Mouse (Mus musculus) ES-Bruce4 (cell line): ENCODE measurements around the gene Crabp2. TPM values are rescaled to one million over a fixed set of nuclear protein-coding genes. Genes with fewer than 3 reads are reported as not detected.

ENCODE experiments used
- H3K27ac ChIP-seq: 2 replicates; pipeline ENCODE4 v1.5.1; 2012; ENCODE audit warnings: low read length, inconsistent platforms; ENCODE audit not compliant: insufficient read depth
- H3K27me3 ChIP-seq: 2 replicates; pipeline ENCODE4 v1.6.1; 2012; ENCODE audit warnings: mild to moderate bottlenecking, low read length, inconsistent platforms; ENCODE audit not compliant: control insufficient read depth, poor library complexity, insufficient read depth, severe bottlenecking
- H3K36me3 ChIP-seq: 2 replicates; pipeline ENCODE4 v1.6.1; 2012; ENCODE audit warnings: inconsistent platforms, mild to moderate bottlenecking, low read length, moderate library complexity; ENCODE audit not compliant: control insufficient read depth, poor library complexity, insufficient read depth, severe bottlenecking
- H3K4me1 ChIP-seq: one replicate; pipeline ENCODE4 v1.8.1; 2011; ENCODE audit warnings: low read length; ENCODE audit not compliant: control insufficient read depth, insufficient read depth
- H3K4me3 ChIP-seq: 2 replicates; pipeline ENCODE4 v1.5.1; 2011; ENCODE audit warnings: low read depth, mild to moderate bottlenecking, low read length
- H3K9ac ChIP-seq: 2 replicates; pipeline ENCODE4 v1.6.1; 2012; ENCODE audit warnings: low read depth, mild to moderate bottlenecking, inconsistent platforms; ENCODE audit not compliant: poor library complexity, severe bottlenecking
- H3K9me3 ChIP-seq: replicated peaks from 2 replicates; pipeline ENCODE4 v1.6.1; 2012; ENCODE audit warnings: mild to moderate bottlenecking, low read length, inconsistent platforms; ENCODE audit not compliant: control insufficient read depth, poor library complexity, insufficient read depth, severe bottlenecking
- CTCF ChIP-seq: IDR thresholded peaks from one replicate; pipeline ENCODE4 v1.8.1; 2011; ENCODE audit warnings: low read depth, low read length
- EP300 ChIP-seq: IDR thresholded peaks from 2 replicates; pipeline ENCODE4 v1.6.1; 2011; ENCODE audit warnings: low read depth, low read length; ENCODE audit not compliant: insufficient read depth
- POLR2A ChIP-seq: IDR thresholded peaks from one replicate; pipeline ENCODE4 v1.8.1; 2011; ENCODE audit warnings: low read length; ENCODE audit not compliant: insufficient read depth
- polyA plus RNA-seq: library from polyadenylated mRNA; stranded (reverse); fragments of >200 nt; gene quantifications from 2 replicates; pipeline ENCODE4 v1.2.4, GENCODE M21; 2011; ENCODE audit warnings: low read depth; ENCODE audit not compliant: missing spikeins, insufficient read depth, insufficient read length

The Crabp2 gene
- polyA plus RNA-seq, 1 experiment: 12.0 TPM

GRCm38 (mm10) chr3:87944838-87945600 lies 3.4 kb upstream of the Crabp2 start:
- no peak overlapping the region for H3K4me3 ChIP-seq
- H3K9ac ChIP-seq: no peak overlapping the region
- H3K4me1 ChIP-seq: peaks cover 11% of the 10 kb centered on the region
- H3K9me3 ChIP-seq: no peaks in the 10 kb centered on the region
- H3K27ac ChIP-seq: no peak overlapping the region
- TF ChIP-seq CTCF (no peak), EP300 (0 out of 2 replicates have a peak, but pooled peaks have one; percentile 40), POLR2A (no peak)
- peaks cover 22% of the 10 kb centered on the region; the same call in 1 of the 2 replicates for H3K36me3 ChIP-seq
- no peaks in the 10 kb centered on the region; the same call in 1 of the 2 replicates for H3K27me3 ChIP-seq

- Histone ChIP-seq H3K4me3 (no peak overlapping the region), H3K9ac (no peak overlapping the region), H3K27ac (no peak overlapping the region), H3K9me3 (no peaks in the 10 kb centered on the region), H3K27me3 (no peaks in the 10 kb centered on the region; the same call in 1 of the 2 replicates), H3K4me1 (peaks cover 11% of the 10 kb centered on the region), H3K36me3 (peaks cover 16% of the 10 kb centered on the region; the same call in 1 of the 2 replicates)
- TF ChIP-seq CTCF: no peak
- no peak for TF ChIP-seq EP300
- TF ChIP-seq POLR2A: no peak
These were observed 2.5 kb upstream of the Crabp2 start for GRCm38 (mm10) chr3:87945781-87946540.

GRCm38 (mm10) chr3:87946541-87946860 lies 2.0 kb upstream of the Crabp2 start:
- no peak overlapping the region for H3K9ac ChIP-seq
- no peak for TF ChIP-seq POLR2A
- TF ChIP-seq EP300: no peak
- no peak for TF ChIP-seq CTCF
- H3K4me1 ChIP-seq: peaks cover 11% of the 10 kb centered on the region
- H3K9me3 ChIP-seq: no peaks in the 10 kb centered on the region
- no peak overlapping the region for H3K27ac ChIP-seq
- no peak overlapping the region for H3K4me3 ChIP-seq
- H3K36me3 ChIP-seq: peaks cover 11% of the 10 kb centered on the region; the same call in 1 of the 2 replicates
- H3K27me3 ChIP-seq: no peaks in the 10 kb centered on the region; the same call in 1 of the 2 replicates

DNA sequence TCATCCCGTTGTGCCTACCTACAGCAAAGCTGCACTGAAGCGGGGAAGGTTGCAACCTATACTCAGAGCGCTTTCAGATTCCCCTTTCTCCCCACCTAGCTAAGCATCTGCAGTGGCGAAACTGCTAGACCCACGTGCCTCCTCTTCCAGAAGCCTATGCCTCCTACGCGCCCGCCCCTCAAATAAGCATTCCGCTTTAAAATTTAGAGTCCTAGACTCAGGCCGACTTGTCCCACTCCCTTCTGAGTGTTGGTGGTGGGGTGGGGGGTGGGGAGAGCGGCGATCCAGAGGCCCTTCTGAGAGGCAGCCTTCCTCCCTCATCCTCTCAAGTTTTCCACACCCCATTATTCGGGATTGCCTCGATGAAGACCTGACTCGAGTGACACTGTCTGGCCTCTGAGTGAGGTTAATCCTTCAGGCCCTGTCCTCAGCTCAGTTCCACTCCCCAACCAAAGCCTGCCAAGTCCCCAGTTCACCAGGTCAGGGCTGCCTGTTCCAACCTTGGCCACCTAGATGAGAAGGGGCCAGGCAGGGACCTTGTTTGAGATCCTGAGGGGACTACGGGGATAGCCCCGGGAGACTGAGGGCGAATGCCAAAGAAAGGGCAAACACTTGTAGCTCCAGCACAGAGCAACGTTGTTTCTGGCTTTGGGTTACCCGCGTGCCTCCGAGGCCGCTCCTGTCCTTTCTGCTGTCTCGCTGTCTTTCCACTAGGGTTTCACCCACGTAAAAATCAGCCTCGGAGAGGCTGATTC lies 1.2 kb upstream of the Crabp2 start:
- peak overlapping the region; percentile 19 for H3K4me3 ChIP-seq
- H3K4me1 ChIP-seq: peaks cover 11% of the 10 kb centered on the region
- H3K9ac ChIP-seq: peak overlapping the region; percentile 49
- H3K27me3 ChIP-seq: no peaks in the 10 kb centered on the region; the same call in 1 of the 2 replicates
- TF ChIP-seq EP300 (no peak), CTCF (no peak), POLR2A (no peak)
- no peaks in the 10 kb centered on the region for H3K9me3 ChIP-seq
- H3K27ac ChIP-seq: no peak overlapping the region
- peaks cover 4% of the 10 kb centered on the region; the same call in 1 of the 2 replicates for H3K36me3 ChIP-seq

GRCm38 (mm10) chr3:87947811-87948199 lies 661 bp upstream of the Crabp2 start:
- no peaks in the 10 kb centered on the region; the same call in 1 of the 2 replicates for H3K27me3 ChIP-seq
- H3K27ac ChIP-seq: no peak overlapping the region
- no peaks in the 10 kb centered on the region for H3K36me3 ChIP-seq
- peak overlapping the region; percentile 47 for H3K4me3 ChIP-seq
- TF ChIP-seq POLR2A: no peak
- no peak for TF ChIP-seq CTCF
- no peak for TF ChIP-seq EP300
- peak overlapping the region; percentile 49 for H3K9ac ChIP-seq
- peaks cover 11% of the 10 kb centered on the region for H3K4me1 ChIP-seq
- H3K9me3 ChIP-seq: no peaks in the 10 kb centered on the region
